Mouse (Mus musculus) MEL (cell line): ENCODE results near the gene Gm45716.

ENCODE experiments used
- CTCF ChIP-seq, 3 experiments: IDR thresholded peaks in 2 of 3; conservative IDR thresholded peaks in 1 of 3; 2 replicates each; pipeline ENCODE4 v1.5.1; 2011 to 2012; ENCODE audit warnings: low read length in 3 of 3, low read depth in 2 of 3, mild to moderate bottlenecking in 2 of 3, improper control_type of control experiment in 1 of 3, inconsistent platforms in 1 of 3, mixed read lengths in 1 of 3, moderate library complexity in 1 of 3; ENCODE audit not compliant: control insufficient read depth in 1 of 3, insufficient read depth in 1 of 3, poor library complexity in 1 of 3, severe bottlenecking in 1 of 3
- E2F4 ChIP-seq: IDR thresholded peaks from 2 replicates; pipeline ENCODE4 v1.6.1; 2011; ENCODE audit warnings: low read depth, low read length, improper control_type of control experiment, borderline replicate concordance
- EP300 ChIP-seq, 2 experiments: IDR thresholded peaks; 2 replicates each; pipeline ENCODE4 v1.6.1; 2011; ENCODE audit warnings: improper control_type of control experiment in 2 of 2, low read length in 2 of 2, low read depth in 1 of 2, mild to moderate bottlenecking in 1 of 2
- GATA1 ChIP-seq: IDR thresholded peaks from 2 replicates; pipeline ENCODE4 v1.6.1; 2011; ENCODE audit warnings: low read depth, low read length, improper control_type of control experiment
- MAZ ChIP-seq: IDR thresholded peaks from 2 replicates; pipeline ENCODE4 v1.6.1; 2012; ENCODE audit warnings: low read depth, mild to moderate bottlenecking, inconsistent platforms, low read length, improper control_type of control experiment
- MYC ChIP-seq: IDR thresholded peaks from 2 replicates; pipeline ENCODE4 v1.6.1; 2011; ENCODE audit warnings: low read depth, mild to moderate bottlenecking, low read length, improper control_type of control experiment, moderate library complexity
- POLR2A ChIP-seq, 2 experiments: IDR thresholded peaks; 2 replicates each; pipeline ENCODE4 v1.6.1; 2011 to 2012; ENCODE audit warnings: low read length in 2 of 2, mild to moderate bottlenecking in 2 of 2, control low read depth in 1 of 2, improper control_type of control experiment in 1 of 2, low read depth in 1 of 2, moderate library complexity in 1 of 2; ENCODE audit not compliant: control insufficient read depth in 1 of 2, insufficient read depth in 1 of 2, poor library complexity in 1 of 2
- POLR2AphosphoS2 ChIP-seq: IDR thresholded peaks from 2 replicates; pipeline ENCODE4 v1.6.1; 2011; ENCODE audit warnings: low read length, improper control_type of control experiment
- RCOR1 ChIP-seq: IDR thresholded peaks from 2 replicates; pipeline ENCODE4 v1.6.1; 2012; ENCODE audit warnings: low read depth, mild to moderate bottlenecking, inconsistent platforms, low read length, improper control_type of control experiment
- TAL1 ChIP-seq: IDR thresholded peaks from 2 replicates; pipeline ENCODE4 v1.6.1; 2012; ENCODE audit warnings: mild to moderate bottlenecking, inconsistent platforms, low read length, moderate library complexity, mixed read lengths
- TCF12 ChIP-seq: IDR thresholded peaks from 2 replicates; pipeline ENCODE4 v1.6.1; 2014; ENCODE audit warnings: low read depth, mild to moderate bottlenecking, inconsistent platforms, low read length, improper control_type of control experiment, moderate library complexity
- USF1 ChIP-seq: IDR thresholded peaks from 2 replicates; pipeline ENCODE4 v1.6.1; 2014; ENCODE audit warnings: low read depth, mild to moderate bottlenecking, inconsistent platforms, low read length, improper control_type of control experiment, moderate library complexity
- ZC3H11A ChIP-seq: IDR thresholded peaks from 2 replicates; pipeline ENCODE4 v1.6.1; 2012; ENCODE audit warnings: low read depth, mild to moderate bottlenecking, inconsistent platforms, low read length, improper control_type of control experiment
- ZNF384 ChIP-seq: IDR thresholded peaks from 2 replicates; pipeline ENCODE4 v1.6.1; 2012; ENCODE audit warnings: low read depth, mild to moderate bottlenecking, inconsistent platforms, low read length, improper control_type of control experiment

DNA sequence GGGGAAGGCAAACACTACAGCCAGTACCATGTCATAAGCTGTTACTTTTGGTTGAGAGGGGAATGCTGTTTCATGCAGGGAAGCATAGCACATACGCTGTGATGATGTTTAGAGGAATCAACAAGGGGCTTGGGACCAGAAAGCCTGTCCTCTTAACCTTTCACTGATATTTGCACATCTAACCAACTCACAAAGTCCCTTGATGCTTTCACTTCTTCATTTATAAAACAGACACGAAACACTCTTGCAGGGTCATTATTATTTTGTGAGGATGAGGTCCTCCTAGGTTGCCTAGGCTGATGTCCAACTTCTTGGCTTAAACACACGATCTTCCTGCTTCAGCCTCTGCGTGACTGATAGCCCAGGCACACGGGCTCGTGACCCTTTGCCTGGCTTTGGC, 58.1 kb downstream of the Gm45716 start:
- TF ChIP-seq MAZ (no peak), ZNF384 (no peak), POLR2A (IDR thresholded peaks at IDR 0.05; ENCODE audit: control insufficient read depth in 1 of 2, insufficient read depth in 1 of 2, low read depth in 1 of 2, low read length in 2 of 2, poor library complexity in 1 of 2) (no peak), ZC3H11A (no peak), CTCF (IDR thresholded peaks at IDR 0.05 in 2 of 3, conservative IDR thresholded peaks at IDR 0.05 in 1 of 3; ENCODE audit: control insufficient read depth in 1 of 3, insufficient read depth in 1 of 3, low read depth in 2 of 3, low read length in 3 of 3, poor library complexity in 1 of 3, severe bottlenecking in 1 of 3) (no peak), POLR2AphosphoS2 (no peak), RCOR1 (no peak), GATA1 (no peak), USF1 (no peak), E2F4 (no peak), TCF12 (no peak), EP300 (IDR thresholded peaks at IDR 0.05; ENCODE audit: low read depth in 1 of 2, low read length in 2 of 2) (no peak), MYC (no peak), TAL1 (no peak)
